ENCODE assay signal across 15 mouse cellular contexts in genomic region chr1:53264958-53265612, GRCm38 (mm10). TPM values are rescaled to one million over a fixed set of nuclear protein-coding genes. Genes with fewer than 3 reads are reported as not detected.
"Had no signal": no experiment of that assay in that cellular context is flagged by ENCODE, and none has a peak within 500 bp of the region (broad histone marks: within the 10 kb centered on the region; RNA-seq: fewer than 3 reads in every experiment).

No protein-coding gene starts in this region.

RNA-seq across cellular contexts. Expression of gene Gm28778, which starts 31.8 kb away (rescaled TPM):
- total RNA-seq: megakaryocyte-erythroid progenitor cell, adult 5-6 weeks had no signal
- polyA plus RNA-seq: liver, embryonic 13.5 days; liver, embryonic 15.5 days; liver, postnatal 0 days; lung, embryonic 15.5 days; lung, postnatal 0 days; midbrain, embryonic 10.5 days; midbrain, embryonic 12.5 days; midbrain, embryonic 14.5 days; midbrain, embryonic 16.5 days; neural tube, embryonic 12.5 days; neural tube, embryonic 14.5 days; stomach, embryonic 14.5 days; stomach, embryonic 16.5 days; thymus, postnatal 0 days had no signal
